15 mouse cellular contexts compared by ENCODE assay signal in the genomic region with DNA sequence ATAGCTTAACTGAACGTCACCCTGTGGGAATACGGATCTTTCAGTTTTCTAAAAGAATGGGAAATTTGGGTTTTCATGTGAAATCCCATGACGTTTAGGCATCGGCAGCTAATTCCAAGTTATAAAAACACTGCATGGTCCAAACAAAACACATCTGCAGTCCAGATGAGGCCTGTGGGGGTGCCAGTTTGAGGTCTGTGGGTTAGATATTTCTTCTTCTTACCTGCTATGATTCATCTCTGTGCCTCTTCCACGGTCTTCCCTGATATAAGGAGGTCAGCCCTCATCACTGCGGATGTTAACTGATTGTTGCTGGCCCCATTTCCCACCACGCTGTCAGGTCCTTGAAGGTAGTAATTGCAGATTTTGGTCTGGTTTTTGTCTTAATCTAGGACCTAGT. TPM values are rescaled to one million over a fixed set of nuclear protein-coding genes. Genes with fewer than 3 reads are reported as not detected.
A peak's percentile ranks its signal among the peaks of the same experiment; 100 is the strongest.
DNase-seq lines count a peak whose midpoint lies in the region; ATAC-seq and TF ChIP-seq lines count a peak whose summit lies in the region.
"Had no signal": no experiment of that assay in that cellular context is flagged by ENCODE, and none has a peak within 500 bp of the region (broad histone marks: within the 10 kb centered on the region; RNA-seq: fewer than 3 reads in every experiment).

No protein-coding gene starts in this region.

- intact Hi-C loops in heart, adult 2 months (cut with DNase I): loop anchor here (1.0 to 2.0 kb wide), 3 partner anchors 62 to 254 kb away; no protein-coding TSS in a partner anchor

- H3K79me2 ChIP-seq in heart, adult 2 months (replicated peaks; ENCODE audit: control insufficient read depth, insufficient read depth, low read length): no peaks in the 10 kb centered on the region

- no peaks in the 10 kb centered on the region for H3K27me3 ChIP-seq in forebrain, embryonic 12.5 days
- H3K27me3 ChIP-seq in forebrain, postnatal 0 days (ENCODE audit: insufficient read depth, low read length): no peaks in the 10 kb centered on the region
- no peaks in the 10 kb centered on the region for H3K27me3 ChIP-seq in lung, embryonic 14.5 days (ENCODE audit: insufficient read depth, low read length)
- H3K27me3 ChIP-seq in forebrain, embryonic 16.5 days (replicated peaks; ENCODE audit: control insufficient read depth, insufficient read depth, low read length): no peaks in the 10 kb centered on the region
- H3K27me3 ChIP-seq in neural tube, embryonic 13.5 days: no peaks in the 10 kb centered on the region
- no peaks in the 10 kb centered on the region for H3K27me3 ChIP-seq in heart, adult 2 months (ENCODE audit: control insufficient read depth, insufficient read depth, low read length)
- no peaks in the 10 kb centered on the region for H3K27me3 ChIP-seq in liver, embryonic 11.5 days (replicated peaks; ENCODE audit: control insufficient read depth, insufficient read depth, low read length)
- H3K27me3 ChIP-seq: limb, embryonic 15.5 days had no signal

- no peaks in the 10 kb centered on the region for H3K4me1 ChIP-seq in forebrain, embryonic 12.5 days
- H3K4me1 ChIP-seq in forebrain, postnatal 0 days (ENCODE audit: insufficient read depth): no peaks in the 10 kb centered on the region
- H3K4me1 ChIP-seq in lung, embryonic 14.5 days (ENCODE audit: insufficient read depth): no peaks in the 10 kb centered on the region
- H3K4me1 ChIP-seq in forebrain, embryonic 16.5 days (replicated peaks; ENCODE audit: control insufficient read depth, insufficient read depth, low read length): 0 out of 2 replicates have a peak, but pooled peaks cover 2% of the 10 kb centered on the region
- H3K4me1 ChIP-seq in neural tube, embryonic 13.5 days (replicated peaks): 0 out of 2 replicates have a peak, but pooled peaks cover 3% of the 10 kb centered on the region
- peaks cover 1% of the 10 kb centered on the region for H3K4me1 ChIP-seq in heart, adult 2 months (ENCODE audit: control insufficient read depth, insufficient read depth, low read length)
- no peaks in the 10 kb centered on the region for H3K4me1 ChIP-seq in liver, embryonic 11.5 days (replicated peaks; ENCODE audit: control insufficient read depth, insufficient read depth, low read length)

- 87% methylated on average over 7 of the region's 7 CpGs for WGBS in forebrain, embryonic 12.5 days
- WGBS in forebrain, postnatal 0 days: 85% methylated on average over 7 of the region's 7 CpGs
- WGBS in lung, embryonic 14.5 days: 76% methylated on average over 7 of the region's 7 CpGs
- 92% methylated on average over 7 of the region's 7 CpGs for WGBS in forebrain, embryonic 16.5 days
- WGBS in neural tube, embryonic 13.5 days: 73% methylated on average over 7 of the region's 7 CpGs
- 60% methylated on average over 7 of the region's 7 CpGs for WGBS in heart, adult 2 months
- WGBS in liver, embryonic 11.5 days: 74% methylated on average over 7 of the region's 7 CpGs

- no peak overlapping the region for H3K27ac ChIP-seq in forebrain, embryonic 12.5 days
- no peak overlapping the region for H3K27ac ChIP-seq in forebrain, postnatal 0 days (ENCODE audit: low read depth, low read length)
- H3K27ac ChIP-seq in lung, embryonic 14.5 days (ENCODE audit: low read depth): no peak overlapping the region
- H3K27ac ChIP-seq in forebrain, embryonic 16.5 days (ENCODE audit: low read length): no peak overlapping the region
- H3K27ac ChIP-seq in neural tube, embryonic 13.5 days (replicated peaks): no peak overlapping the region
- no peak overlapping the region for H3K27ac ChIP-seq in heart, adult 2 months
- H3K27ac ChIP-seq in liver, embryonic 11.5 days (ENCODE audit: low read depth, low read length): no peak overlapping the region
- H3K27ac ChIP-seq: limb, embryonic 15.5 days had no signal

- 0 out of 2 replicates have a peak, but pooled peaks cover 5% of the 10 kb centered on the region for H3K9me3 ChIP-seq in forebrain, embryonic 12.5 days
- H3K9me3 ChIP-seq in forebrain, postnatal 0 days (ENCODE audit: low read length): no peaks in the 10 kb centered on the region
- H3K9me3 ChIP-seq in lung, embryonic 14.5 days (ENCODE audit: low read depth, low read length): no peaks in the 10 kb centered on the region
- 0 out of 2 replicates have a peak, but pooled peaks cover 3% of the 10 kb centered on the region for H3K9me3 ChIP-seq in forebrain, embryonic 16.5 days (ENCODE audit: control insufficient read depth, low read length)
- H3K9me3 ChIP-seq in neural tube, embryonic 13.5 days: peaks cover 7% of the 10 kb centered on the region
- H3K9me3 ChIP-seq in liver, embryonic 11.5 days (ENCODE audit: control insufficient read depth, low read length): no peaks in the 10 kb centered on the region

- H3K9ac ChIP-seq in forebrain, embryonic 12.5 days: no peak overlapping the region
- H3K9ac ChIP-seq in forebrain, postnatal 0 days: no peak overlapping the region
- H3K9ac ChIP-seq in lung, embryonic 14.5 days: no peak overlapping the region
- H3K9ac ChIP-seq in forebrain, embryonic 16.5 days (replicated peaks; ENCODE audit: low read depth, low read length): no peak overlapping the region
- H3K9ac ChIP-seq in neural tube, embryonic 13.5 days: no peak overlapping the region
- no peak overlapping the region for H3K9ac ChIP-seq in heart, adult 2 months (ENCODE audit: low read depth, low read length)
- no peak overlapping the region for H3K9ac ChIP-seq in liver, embryonic 11.5 days (ENCODE audit: low read depth, low read length)
- H3K9ac ChIP-seq: limb, embryonic 15.5 days had no signal

- 0 out of 2 replicates have a peak, but pooled peaks have one; percentile 7 for ATAC-seq in forebrain, embryonic 12.5 days (ENCODE audit: low FRiP score)
- ATAC-seq in forebrain, postnatal 0 days: no peak
- ATAC-seq in lung, embryonic 14.5 days (ENCODE audit: insufficient read depth): peak; percentile 10; the same call in 1 of the 2 replicates
- ATAC-seq in forebrain, embryonic 16.5 days: peak; percentile 18
- peak; percentile 21; the same call in 1 of the 2 replicates for ATAC-seq in neural tube, embryonic 13.5 days (ENCODE audit: low read depth)
- ATAC-seq in liver, embryonic 11.5 days (replicated peaks; ENCODE audit: low FRiP score): no peak

- no peak for TF ChIP-seq CTCF in forebrain, postnatal 0 days (IDR thresholded peaks at IDR 0.05; ENCODE audit: low read depth)
- TF ChIP-seq CTCF in lung, embryonic 14.5 days (IDR thresholded peaks at IDR 0.05; ENCODE audit: low read depth): no peak
- TF ChIP-seq CTCF in heart, adult 2 months (IDR thresholded peaks at IDR 0.05): no peak

- H3K36me3 ChIP-seq in forebrain, embryonic 12.5 days (replicated peaks): no peaks in the 10 kb centered on the region
- H3K36me3 ChIP-seq in forebrain, postnatal 0 days (ENCODE audit: insufficient read depth): no peaks in the 10 kb centered on the region
- H3K36me3 ChIP-seq in lung, embryonic 14.5 days (ENCODE audit: insufficient read depth): no peaks in the 10 kb centered on the region
- H3K36me3 ChIP-seq in forebrain, embryonic 16.5 days (ENCODE audit: control insufficient read depth, insufficient read depth): no peaks in the 10 kb centered on the region
- H3K36me3 ChIP-seq in neural tube, embryonic 13.5 days: no peaks in the 10 kb centered on the region
- no peaks in the 10 kb centered on the region for H3K36me3 ChIP-seq in heart, adult 2 months (ENCODE audit: control insufficient read depth, insufficient read depth, low read length)
- H3K36me3 ChIP-seq in liver, embryonic 11.5 days (ENCODE audit: control insufficient read depth, insufficient read depth, low read length): no peaks in the 10 kb centered on the region
- H3K36me3 ChIP-seq: limb, embryonic 15.5 days had no signal

- no peak for TF ChIP-seq EP300 in heart, adult 2 months (IDR thresholded peaks at IDR 0.05; ENCODE audit: insufficient read depth, low read depth, low read length)

- no peak overlapping the region for H3K4me3 ChIP-seq in forebrain, embryonic 12.5 days (replicated peaks)
- no peak overlapping the region for H3K4me3 ChIP-seq in forebrain, postnatal 0 days (ENCODE audit: low read depth, low read length)
- no peak overlapping the region for H3K4me3 ChIP-seq in lung, embryonic 14.5 days (ENCODE audit: low read depth, low read length)
- no peak overlapping the region for H3K4me3 ChIP-seq in forebrain, embryonic 16.5 days (replicated peaks; ENCODE audit: low read length)
- H3K4me3 ChIP-seq in neural tube, embryonic 13.5 days: no peak overlapping the region
- H3K4me3 ChIP-seq in heart, adult 2 months: no peak overlapping the region
- no peak overlapping the region for H3K4me3 ChIP-seq in liver, embryonic 11.5 days (ENCODE audit: low read depth, low read length)
- H3K4me3 ChIP-seq: limb, embryonic 15.5 days; myocyte had no signal

- DNase-seq in forebrain, postnatal 0 days: no peak
- no peak for DNase-seq in lung, embryonic 14.5 days
- DNase-seq in lung, postnatal 14 days: no peak
- DNase-seq in heart, adult 2 months: no peak
- no peak for DNase-seq in liver, embryonic 11.5 days (ENCODE audit: low spot score)

- no peak overlapping the region for H3K4me2 ChIP-seq in forebrain, embryonic 12.5 days
- H3K4me2 ChIP-seq in forebrain, postnatal 0 days (ENCODE audit: low read depth): no peak overlapping the region
- no peak overlapping the region for H3K4me2 ChIP-seq in lung, embryonic 14.5 days
- no peak overlapping the region for H3K4me2 ChIP-seq in forebrain, embryonic 16.5 days (ENCODE audit: low read length)
- no peak overlapping the region for H3K4me2 ChIP-seq in neural tube, embryonic 13.5 days
- H3K4me2 ChIP-seq in liver, embryonic 11.5 days: no peak overlapping the region

- no peak for TF ChIP-seq POLR2A in heart, adult 2 months (IDR thresholded peaks at IDR 0.05; ENCODE audit: insufficient read depth, low read depth, low read length)

RNA-seq across cellular contexts. Expression of a gene that starts 5.4 kb away (rescaled TPM):
- polyA plus RNA-seq in forebrain, embryonic 12.5 days (2016; fragmentation: Nextera tagmentation; extraction: Ambion mirVana): not detected in 2 replicates
- 0.08 TPM in 1 of 2 replicates, not detected in the other for total RNA-seq in forebrain, postnatal 0 days (2014; rRNA removed)
- not detected in 2 replicates for polyA plus RNA-seq in forebrain, postnatal 0 days (2015; fragmentation: Nextera tagmentation; extraction: Ambion mirVana)
- not detected in 2 replicates for polyA plus RNA-seq in lung, embryonic 14.5 days (2014; fragmentation: Nextera tagmentation; extraction: Ambion mirVana)
- polyA plus RNA-seq in forebrain, embryonic 16.5 days (2015; fragmentation: Nextera tagmentation; extraction: Ambion mirVana): not detected in 2 replicates
- not detected in 2 replicates for polyA plus RNA-seq in neural tube, embryonic 13.5 days (2015; fragmentation: Nextera tagmentation; extraction: Ambion mirVana)
- not detected for total RNA-seq in heart, adult 2 months (2021)
- polyA plus RNA-seq in heart, adult 2 months (2012; rRNA removed): 0.02 and 0.12 TPM in 2 replicates
- polyA plus RNA-seq in liver, embryonic 11.5 days (2014; fragmentation: Nextera tagmentation; extraction: Ambion mirVana): 0.04 and 0.08 TPM in 2 replicates
- total RNA-seq: gastrocnemius, postnatal 36 days; left cerebral cortex, adult 8-10 months had no signal
- polyA plus RNA-seq: heart, embryonic 14.5 days; limb, embryonic 15.5 days; lung, adult 2 months; myocyte; urinary bladder, adult 2 months had no signal

Comparison
In these comparisons a context has a peak if more than half of its experiments do, and no peak if none do; other contexts are left out.
1. ATAC-seq: peak in forebrain, embryonic 12.5 days (single experiment), lung, embryonic 14.5 days (single experiment), forebrain, embryonic 16.5 days (single experiment) and neural tube, embryonic 13.5 days (single experiment); none in forebrain, postnatal 0 days (single experiment) and liver, embryonic 11.5 days (single experiment).